12 mouse cellular contexts compared by ENCODE assay signal in genomic region chr3:105701399-105701798, GRCm38 (mm10). TPM values are rescaled to one million over a fixed set of nuclear protein-coding genes. Genes with fewer than 3 reads are reported as not detected.
DNase-seq lines count a peak whose midpoint lies in the region; ATAC-seq and TF ChIP-seq lines count a peak whose summit lies in the region.
"Had no signal": no experiment of that assay in that cellular context is flagged by ENCODE, and none has a peak within 500 bp of the region (broad histone marks: within the 10 kb centered on the region; RNA-seq: fewer than 3 reads in every experiment).

No protein-coding gene starts in this region.

- H3K9me3 ChIP-seq in lung, postnatal 0 days (ENCODE audit: low read length) = no peaks in the 10 kb centered on the region
- no peaks in the 10 kb centered on the region for H3K9me3 ChIP-seq in limb, embryonic 10.5 days (replicated peaks)

- peak; percentile 73 for TF ChIP-seq POLR2A in heart, adult 2 months (IDR thresholded peaks at IDR 0.05; ENCODE audit: insufficient read depth, low read depth, low read length)

- no peak overlapping the region for H3K9ac ChIP-seq in lung, postnatal 0 days (replicated peaks; ENCODE audit: low read depth)
- peak overlapping the region; percentile 48; the same call in 1 of the 2 replicates for H3K9ac ChIP-seq in heart, adult 2 months (ENCODE audit: low read depth, low read length)
- H3K9ac ChIP-seq: forebrain, postnatal 0 days had no signal

- H3K4me2 ChIP-seq in lung, postnatal 0 days (replicated peaks; ENCODE audit: low read depth, low read length) = 0 out of 2 replicates have a peak overlapping the region, but pooled peaks have one; percentile 11

- no peaks in the 10 kb centered on the region for H3K36me3 ChIP-seq in lung, postnatal 0 days (ENCODE audit: insufficient read depth, low read length)
- peaks cover 1% of the 10 kb centered on the region; the same call in 1 of the 2 replicates for H3K36me3 ChIP-seq in heart, adult 2 months (ENCODE audit: control insufficient read depth, insufficient read depth, low read length)
- no peaks in the 10 kb centered on the region for H3K36me3 ChIP-seq in limb, embryonic 10.5 days

- no peak for TF ChIP-seq EP300 in lung, postnatal 0 days (IDR thresholded peaks at IDR 0.05)
- peak; percentile 98 for TF ChIP-seq EP300 in heart, adult 2 months (IDR thresholded peaks at IDR 0.05; ENCODE audit: insufficient read depth, low read depth, low read length)

- 31% methylated on average over 5 of the region's 5 CpGs for WGBS in lung, postnatal 0 days
- WGBS in heart, adult 2 months = 21% methylated on average over 5 of the region's 5 CpGs
- WGBS in limb, embryonic 10.5 days = 64% methylated on average over 5 of the region's 5 CpGs

- H3K79me2 ChIP-seq in heart, adult 2 months (replicated peaks; ENCODE audit: control insufficient read depth, insufficient read depth, low read length) = no peaks in the 10 kb centered on the region

- peak; percentile 29 for DNase-seq in lung, postnatal 0 days (ENCODE audit: low spot score)
- no peak for DNase-seq in lung, postnatal 25 days (ENCODE audit: low spot score)
- DNase-seq in heart, adult 2 months = peak; percentile 68 to 82
- DNase-seq in heart, postnatal 25 days (ENCODE audit: low spot score) = peak; percentile 71
- no peak for DNase-seq in ovary, postnatal 36 days (ENCODE audit: low spot score)
- DNase-seq in limb, embryonic 10.5 days (ENCODE audit: low spot score) = no peak
- no peak for DNase-seq in cerebellum, postnatal 4 days (ENCODE audit: low spot score in 2 of 2)
- DNase-seq: cerebellum, adult 9-10 months; forebrain, postnatal 0 days; spleen, adult 18-20 months; thymus, adult 18-20 months had no signal

- no peak overlapping the region for H3K27ac ChIP-seq in lung, postnatal 0 days (ENCODE audit: low read length)
- H3K27ac ChIP-seq in heart, adult 2 months = peak overlapping the region; percentile 96
- H3K27ac ChIP-seq in limb, embryonic 10.5 days = no peak overlapping the region

- no peaks in the 10 kb centered on the region for H3K27me3 ChIP-seq in lung, postnatal 0 days (replicated peaks; ENCODE audit: insufficient read depth, low read length)
- H3K27me3 ChIP-seq in heart, adult 2 months (ENCODE audit: control insufficient read depth, insufficient read depth, low read length) = no peaks in the 10 kb centered on the region
- peaks cover 67% of the 10 kb centered on the region for H3K27me3 ChIP-seq in limb, embryonic 10.5 days (ENCODE audit: low read depth, poor library complexity, severe bottlenecking)

- H3K4me3 ChIP-seq in lung, postnatal 0 days (ENCODE audit: low read depth, low read length) = no peak overlapping the region
- peak overlapping the region; percentile 19; the same call in 1 of the 2 replicates for H3K4me3 ChIP-seq in heart, adult 2 months
- no peak overlapping the region for H3K4me3 ChIP-seq in limb, embryonic 10.5 days

- peaks cover 7% of the 10 kb centered on the region; the same call in 1 of the 2 replicates for H3K4me1 ChIP-seq in lung, postnatal 0 days (ENCODE audit: insufficient read depth, low read depth, low read length)
- peaks cover 24% of the 10 kb centered on the region for H3K4me1 ChIP-seq in heart, adult 2 months (ENCODE audit: control insufficient read depth, insufficient read depth, low read length)
- peaks cover 28% of the 10 kb centered on the region for H3K4me1 ChIP-seq in limb, embryonic 10.5 days

- no peak for TF ChIP-seq CTCF in lung, postnatal 0 days (IDR thresholded peaks at IDR 0.05)
- no peak for TF ChIP-seq CTCF in heart, adult 2 months (IDR thresholded peaks at IDR 0.05)

- ATAC-seq in lung, postnatal 0 days = no peak
- peak; percentile 20 for ATAC-seq in megakaryocyte-erythroid progenitor cell, adult 5-6 weeks (replicated peaks; ENCODE audit: low FRiP score, low TSS enrichment, poor library complexity, severe bottlenecking)
- ATAC-seq: forebrain, postnatal 0 days had no signal

- intact Hi-C loops in heart, adult 2 months (cut with DNase I) = no loop called here
- intact Hi-C loops in heart, postnatal 25 days (cut with DNase I) = no loop called here

RNA-seq across cellular contexts. Expression of gene Inka2, which starts 3.0 kb away (rescaled TPM):
- polyA plus RNA-seq in lung, postnatal 0 days (2015; fragmentation: Nextera tagmentation; extraction: Ambion mirVana) = 2.7 and 3.9 TPM in 2 replicates
- total RNA-seq in heart, adult 2 months (2021) = 10 to 100 TPM; 16.1 to 16.2 TPM
- polyA plus RNA-seq in heart, adult 2 months (2012; rRNA removed) = 11.5 and 22.4 TPM in 2 replicates
- 10 to 100 TPM; 18.8 to 25.7 TPM for total RNA-seq in heart, postnatal 25 days (2021)
- total RNA-seq in megakaryocyte-erythroid progenitor cell, adult 5-6 weeks (2014; fragmentation: Nextera tagmentation) = 0.59 and 0.74 TPM in 2 replicates
- total RNA-seq in megakaryocyte-erythroid progenitor cell, adult 5-6 weeks (2017) = 0.15 and 0.38 TPM in 2 replicates
- 0.33 and 0.50 TPM in 2 replicates for polyA plus RNA-seq in limb, embryonic 10.5 days (2016; fragmentation: Nextera tagmentation; extraction: Ambion mirVana)

RNA-seq across cellular contexts. Expression of gene Ddx20, which starts 14.0 kb away (rescaled TPM):
- 15.0 and 16.2 TPM in 2 replicates for polyA plus RNA-seq in lung, postnatal 0 days (2015; fragmentation: Nextera tagmentation; extraction: Ambion mirVana)
- total RNA-seq in heart, adult 2 months (2021) = 10 to 100 TPM in 1 of 2 experiments, 1 to 10 TPM in 1; 9.2 to 12.3 TPM
- 4.1 and 6.5 TPM in 2 replicates for polyA plus RNA-seq in heart, adult 2 months (2012; rRNA removed)
- total RNA-seq in heart, postnatal 25 days (2021) = 10 to 100 TPM in 1 of 2 experiments, 1 to 10 TPM in 1; 9.0 to 10.2 TPM
- 23.4 and 30.2 TPM in 2 replicates for total RNA-seq in megakaryocyte-erythroid progenitor cell, adult 5-6 weeks (2014; fragmentation: Nextera tagmentation)
- total RNA-seq in megakaryocyte-erythroid progenitor cell, adult 5-6 weeks (2017) = 52.0 and 54.2 TPM in 2 replicates
- 51.6 and 53.4 TPM in 2 replicates for polyA plus RNA-seq in limb, embryonic 10.5 days (2016; fragmentation: Nextera tagmentation; extraction: Ambion mirVana)

Comparison
In these comparisons a context has a peak if more than half of its experiments do, and no peak if none do; other contexts are left out.
1. DNase-seq: peak in lung, postnatal 0 days (single experiment), heart, adult 2 months (2 of 2) and heart, postnatal 25 days (single experiment); none in lung, postnatal 25 days (single experiment), ovary, postnatal 36 days (single experiment), limb, embryonic 10.5 days (single experiment) and cerebellum, postnatal 4 days (0 of 2).
2. RNA of gene Inka2, which starts 3.0 kb away (total RNA-seq): 18.8 to 25.7 TPM in heart, postnatal 25 days and 16.1 to 16.2 TPM in heart, adult 2 months; 0.15 to 0.74 TPM in megakaryocyte-erythroid progenitor cell, adult 5-6 weeks; every median in the first group is over 4 times any median in the second.